Mouse (Mus musculus) midbrain, embryonic 14.5 days (tissue): ENCODE measurements at regions not wholly inside any gene's neighbourhood (a gene's known extent, or its start where the extent isn't known, plus 50 kb on each side); places are given as distances from the start of the nearest gene placed in this dataset.
A peak's percentile ranks its signal among the peaks of the same experiment; 100 is the strongest.

Experiments used
- ATAC-seq: fragments of 200-750 bp; cut with Nextera tagmentation; 2 replicates; pipeline ENCODE4 v1.8.0; 2017; ENCODE audit warnings: moderate number of reproducible peaks, moderate library complexity; ENCODE audit not compliant: low FRiP score, low TSS enrichment
- DNase-seq: peaks from one replicate; pipeline ENCODE4 v3.0.0-alpha.2; 2015
- H3K27ac ChIP-seq: fragments of 300-500 bp; sonication (generic); replicated peaks from 2 replicates; pipeline ENCODE4 v1.5.1; 2014; ENCODE audit warnings: mild to moderate bottlenecking, low read depth, low read length, moderate library complexity
- H3K27me3 ChIP-seq: fragments of 300-500 bp; sonication (generic); 2 replicates; pipeline ENCODE4 v1.6.1; 2014; ENCODE audit warnings: low read length, control low read depth, mixed read lengths; ENCODE audit not compliant: control insufficient read depth, insufficient read depth
- H3K36me3 ChIP-seq: fragments of 300-500 bp; sonication (generic); 2 replicates; pipeline ENCODE4 v1.6.1; 2014; ENCODE audit warnings: low read length, control low read depth; ENCODE audit not compliant: control insufficient read depth, insufficient read depth
- H3K4me1 ChIP-seq: fragments of 300-500 bp; sonication (generic); 2 replicates; pipeline ENCODE4 v1.6.1; 2014; ENCODE audit warnings: mild to moderate bottlenecking, antibody characterized with exemption, low read length, control low read depth; ENCODE audit not compliant: control insufficient read depth, insufficient read depth
- H3K4me2 ChIP-seq: fragments of 300-500 bp; sonication (generic); 2 replicates; pipeline ENCODE4 v1.6.1; 2014; ENCODE audit warnings: mild to moderate bottlenecking, low read length, moderate library complexity
- H3K4me3 ChIP-seq: fragments of 300-500 bp; sonication (generic); replicated peaks from 2 replicates; pipeline ENCODE4 v1.5.1; 2014; ENCODE audit warnings: low read depth, low read length
- H3K9ac ChIP-seq: fragments of 300-500 bp; sonication (generic); replicated peaks from 2 replicates; pipeline ENCODE4 v1.6.1; 2014; ENCODE audit warnings: mild to moderate bottlenecking, low read length, moderate library complexity
- H3K9me3 ChIP-seq: fragments of 300-500 bp; sonication (generic); 2 replicates; pipeline ENCODE4 v1.6.1; 2016; ENCODE audit warnings: low read length, control low read depth, mixed read lengths; ENCODE audit not compliant: control insufficient read depth
- WGBS: fragments of 180-500 bp; shearing (Covaris S2); extraction: QIAGEN DNeasy Blood & Tissue Kit; methylation state at CpG from one replicate; pipeline ENCODE4 v1.1.7; 2014; 5-methylcytosine and 5-hydroxymethylcytosine counted together

GRCm38 (mm10) chr6:103345195-103345594 is 165.2 kb upstream of the Chl1 start:
- Histone ChIP-seq H3K9me3 (no peaks in the 10 kb centered on the region), H3K27ac (no peak overlapping the region), H3K4me2 (no peak overlapping the region), H3K9ac (no peak overlapping the region), H3K4me3 (no peak overlapping the region), H3K36me3 (no peaks in the 10 kb centered on the region), H3K27me3 (no peaks in the 10 kb centered on the region), H3K4me1 (no peaks in the 10 kb centered on the region)
- no peak for ATAC-seq
- 94% methylated on average over 3 of the region's 3 CpGs for WGBS
- no peak for DNase-seq

GRCm38 (mm10) chr6:103352405-103353124 is 157.8 kb upstream of the Chl1 start:
- no peak overlapping the region for H3K9ac ChIP-seq
- WGBS = 64% methylated on average over 3 of the region's 3 CpGs
- DNase-seq (no peak), ATAC-seq (no peak)
- H3K4me3 ChIP-seq = no peak overlapping the region
- H3K4me1 ChIP-seq = no peaks in the 10 kb centered on the region
- no peak overlapping the region for H3K4me2 ChIP-seq
- H3K36me3 ChIP-seq = no peaks in the 10 kb centered on the region
- H3K9me3 ChIP-seq = no peaks in the 10 kb centered on the region
- H3K27me3 ChIP-seq = no peaks in the 10 kb centered on the region
- H3K27ac ChIP-seq = no peak overlapping the region

GRCm38 (mm10) chr6:103353346-103353745 is 157.0 kb upstream of the Chl1 start:
- H3K9me3 ChIP-seq = no peaks in the 10 kb centered on the region
- no peak overlapping the region for H3K4me3 ChIP-seq
- no peaks in the 10 kb centered on the region for H3K4me1 ChIP-seq
- ATAC-seq (peak; percentile 34; the same call in 1 of the 2 replicates), DNase-seq (no peak)
- no peaks in the 10 kb centered on the region for H3K36me3 ChIP-seq
- H3K9ac ChIP-seq = no peak overlapping the region
- H3K4me2 ChIP-seq = no peak overlapping the region
- no peaks in the 10 kb centered on the region for H3K27me3 ChIP-seq
- WGBS = 67% methylated on average over 1 of the region's 1 CpGs
- no peak overlapping the region for H3K27ac ChIP-seq

- WGBS = 79% methylated on average over 2 of the region's 2 CpGs
- ATAC-seq = no peak
Observed at GRCm38 (mm10) chr6:103366782-103367491, 143.4 kb upstream of the Chl1 start.

GRCm38 (mm10) chr6:103374956-103375355 is 135.4 kb upstream of the Chl1 start:
- no peak overlapping the region for H3K9ac ChIP-seq
- H3K4me1 ChIP-seq = peaks cover 11% of the 10 kb centered on the region
- no peaks in the 10 kb centered on the region for H3K27me3 ChIP-seq
- no peak for DNase-seq
- H3K36me3 ChIP-seq = no peaks in the 10 kb centered on the region
- H3K27ac ChIP-seq = no peak overlapping the region
- no peak overlapping the region for H3K4me3 ChIP-seq
- ATAC-seq = no peak
- H3K9me3 ChIP-seq = no peaks in the 10 kb centered on the region
- WGBS = 88% methylated on average over 7 of the region's 7 CpGs
- no peak overlapping the region for H3K4me2 ChIP-seq

More at GRCm38 (mm10) chr6:103366782-103367491, 143.4 kb upstream of the Chl1 start:
- no peaks in the 10 kb centered on the region for H3K9me3 ChIP-seq
- H3K4me1 ChIP-seq = no peaks in the 10 kb centered on the region
- H3K27me3 ChIP-seq = no peaks in the 10 kb centered on the region
- no peak overlapping the region for H3K9ac ChIP-seq
- H3K4me2 ChIP-seq = no peak overlapping the region
- no peak overlapping the region for H3K4me3 ChIP-seq
- no peak overlapping the region for H3K27ac ChIP-seq
- H3K36me3 ChIP-seq = no peaks in the 10 kb centered on the region
- DNase-seq = no peak

GRCm38 (mm10) chr6:103377277-103377676 is 133.1 kb upstream of the Chl1 start:
- ATAC-seq (peak; percentile 38; the same call in 1 of the 2 replicates), DNase-seq (peak; percentile 67)
- Histone ChIP-seq H3K27me3 (no peaks in the 10 kb centered on the region), H3K4me3 (no peak overlapping the region), H3K4me1 (peaks cover 21% of the 10 kb centered on the region), H3K27ac (no peak overlapping the region), H3K4me2 (no peak overlapping the region), H3K9ac (no peak overlapping the region), H3K9me3 (no peaks in the 10 kb centered on the region), H3K36me3 (no peaks in the 10 kb centered on the region)
- 27% methylated on average over 1 of the region's 1 CpGs for WGBS

GRCm38 (mm10) chr6:103378047-103378446 is 132.3 kb upstream of the Chl1 start:
- Histone ChIP-seq H3K27ac (0 out of 2 replicates have a peak overlapping the region, but pooled peaks have one; percentile 17), H3K9me3 (no peaks in the 10 kb centered on the region)
- no peak for ATAC-seq

GRCm38 (mm10) chr6:103381030-103381429 is 129.4 kb upstream of the Chl1 start:
- Histone ChIP-seq H3K27ac (peak overlapping the region; percentile 27), H3K27me3 (no peaks in the 10 kb centered on the region), H3K4me3 (no peak overlapping the region), H3K9me3 (no peaks in the 10 kb centered on the region), H3K4me2 (no peak overlapping the region), H3K36me3 (no peaks in the 10 kb centered on the region), H3K4me1 (peaks cover 24% of the 10 kb centered on the region), H3K9ac (no peak overlapping the region)
- DNase-seq (peak; percentile 75), ATAC-seq (peak; percentile 46; the same call in 1 of the 2 replicates)
- 3% methylated on average over 1 of the region's 1 CpGs for WGBS

More at GRCm38 (mm10) chr6:103378047-103378446, 132.3 kb upstream of the Chl1 start:
- Histone ChIP-seq H3K4me1 (peaks cover 24% of the 10 kb centered on the region), H3K36me3 (no peaks in the 10 kb centered on the region), H3K4me3 (no peak overlapping the region), H3K9ac (no peak overlapping the region), H3K27me3 (no peaks in the 10 kb centered on the region), H3K4me2 (no peak overlapping the region)
- no peak for DNase-seq

GRCm38 (mm10) chr6:103381930-103382329 is 128.5 kb upstream of the Chl1 start:
- no peak overlapping the region for H3K4me3 ChIP-seq
- no peak overlapping the region for H3K9ac ChIP-seq
- no peaks in the 10 kb centered on the region for H3K36me3 ChIP-seq
- peaks cover 24% of the 10 kb centered on the region for H3K4me1 ChIP-seq
- DNase-seq = no peak
- H3K9me3 ChIP-seq = no peaks in the 10 kb centered on the region
- H3K27me3 ChIP-seq = no peaks in the 10 kb centered on the region
- WGBS = 37% methylated on average over 2 of the region's 2 CpGs
- H3K4me2 ChIP-seq = no peak overlapping the region
- no peak for ATAC-seq
- H3K27ac ChIP-seq = peak overlapping the region; percentile 68
